Mouse (Mus musculus): Measurements from ENCODE around the gene Trpm6. TPM values are rescaled to one million over a fixed set of nuclear protein-coding genes. Genes with fewer than 3 reads are reported as not detected.

Trpm6 gene
- 0.01 and 0.05 TPM in 2 replicates for polyA plus RNA-seq (2015; fragmentation: Nextera tagmentation; extraction: Ambion mirVana)

DNA sequence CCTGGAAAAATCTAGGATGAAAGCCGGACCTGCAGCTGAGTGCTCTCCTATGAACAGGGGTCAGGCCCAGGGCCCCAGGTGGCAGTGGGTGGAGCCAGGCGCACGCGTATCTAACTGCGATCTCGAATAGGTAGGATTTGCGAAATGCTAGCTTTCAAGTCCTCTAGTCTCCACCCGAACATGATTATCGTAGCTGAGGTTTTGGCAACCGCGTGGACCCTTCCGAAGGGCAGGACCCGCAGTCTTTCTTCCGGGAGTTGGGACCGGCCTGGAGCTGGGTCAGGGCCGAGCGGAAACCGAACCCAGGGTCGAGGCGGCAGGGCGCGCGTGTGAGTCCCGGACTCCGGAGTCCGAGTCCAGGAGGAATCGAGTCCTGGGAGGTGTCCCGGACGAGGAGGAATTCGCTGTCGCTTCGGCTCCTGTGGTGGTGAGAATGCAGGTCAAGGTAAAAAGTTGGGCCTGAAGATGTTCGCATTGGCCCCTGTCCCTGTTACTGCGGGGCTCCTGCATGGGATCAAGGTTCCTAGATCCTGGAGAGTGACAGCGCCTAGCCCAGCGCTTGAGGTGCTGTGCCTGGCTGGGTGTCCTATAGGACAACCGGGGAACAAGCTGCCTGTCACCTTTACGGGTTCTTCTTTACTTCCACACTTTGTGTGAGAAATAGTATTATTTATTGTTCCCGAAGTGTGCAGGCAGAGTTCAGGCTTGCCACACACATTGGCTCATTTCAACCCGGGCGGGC lies at the start of gene Trpm6:
TSS of gene Trpm6 (plus strand) at position 386 of the 742 bp plus-strand sequence.
- Histone ChIP-seq H3K4me1 (replicated peaks; ENCODE audit: control insufficient read depth, insufficient read depth) (no peaks in the 10 kb centered on the region), H3K36me3 (ENCODE audit: control insufficient read depth, insufficient read depth, low read length) (no peaks in the 10 kb centered on the region), H3K4me2 (replicated peaks; ENCODE audit: low read depth) (peak within 1 kb of the TSS; percentile 72), H3K27me3 (ENCODE audit: control insufficient read depth, insufficient read depth, low read length) (no peaks in the 10 kb centered on the region), H3K9ac (ENCODE audit: low read length) (peak within 1 kb of the TSS; percentile 52; the same call in 1 of the 2 replicates), H3K27ac (replicated peaks) (no peak within 1 kb of the TSS), H3K9me3 (ENCODE audit: control insufficient read depth, low read length) (no peaks in the 10 kb centered on the region), H3K4me3 (ENCODE audit: low read depth, low read length) (peak within 1 kb of the TSS; percentile 36)
- ATAC-seq (ENCODE audit: low FRiP score, low TSS enrichment) (no peak; the same call in 1 of the 2 replicates), DNase-seq (ENCODE audit: low spot score) (no peak)
- WGBS: 7% methylated on average over 41 of the region's 41 CpGs
- no peak for TF ChIP-seq CTCF (IDR thresholded peaks at IDR 0.05; ENCODE audit: low read depth)

DNA sequence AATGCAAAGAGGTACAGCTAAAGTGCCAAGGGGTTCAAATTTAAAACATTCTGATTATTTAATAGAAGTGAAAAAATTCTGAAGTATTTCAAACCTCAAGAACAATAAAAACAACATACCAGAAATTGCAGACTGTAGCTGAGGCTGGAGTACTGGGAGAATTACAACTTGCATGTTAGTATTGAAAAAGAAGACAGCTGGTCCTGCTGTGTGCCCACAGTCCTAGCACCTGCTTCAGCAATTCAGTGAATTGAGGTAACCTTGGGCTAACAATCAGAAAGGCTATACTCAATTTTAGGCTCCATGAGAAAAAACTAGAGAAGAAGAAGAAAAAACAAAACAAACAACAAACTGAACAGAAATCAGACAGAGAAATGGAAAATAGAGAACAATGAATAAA lies 41.7 kb upstream of the Trpm6 start:
- no peaks in the 10 kb centered on the region for H3K27me3 ChIP-seq (ENCODE audit: control insufficient read depth, insufficient read depth, low read length)
- no peak overlapping the region for H3K9ac ChIP-seq (ENCODE audit: low read length)
- TF ChIP-seq EP300 (optimal IDR thresholded peaks at IDR 0.05) (no peak), CTCF (IDR thresholded peaks at IDR 0.05; ENCODE audit: low read depth) (no peak)
- H3K4me3 ChIP-seq (ENCODE audit: low read depth, low read length): no peak overlapping the region
- no peaks in the 10 kb centered on the region for H3K36me3 ChIP-seq (ENCODE audit: control insufficient read depth, insufficient read depth, low read length)
- no peak overlapping the region for H3K27ac ChIP-seq (replicated peaks)
- no peaks in the 10 kb centered on the region for H3K4me1 ChIP-seq (replicated peaks; ENCODE audit: control insufficient read depth, insufficient read depth)
- no peak for ATAC-seq (ENCODE audit: low FRiP score, low TSS enrichment)
- H3K9me3 ChIP-seq (ENCODE audit: control insufficient read depth, low read length): no peaks in the 10 kb centered on the region
- no peak overlapping the region for H3K4me2 ChIP-seq (replicated peaks; ENCODE audit: low read depth)
- no peak for DNase-seq (ENCODE audit: low spot score)

DNA sequence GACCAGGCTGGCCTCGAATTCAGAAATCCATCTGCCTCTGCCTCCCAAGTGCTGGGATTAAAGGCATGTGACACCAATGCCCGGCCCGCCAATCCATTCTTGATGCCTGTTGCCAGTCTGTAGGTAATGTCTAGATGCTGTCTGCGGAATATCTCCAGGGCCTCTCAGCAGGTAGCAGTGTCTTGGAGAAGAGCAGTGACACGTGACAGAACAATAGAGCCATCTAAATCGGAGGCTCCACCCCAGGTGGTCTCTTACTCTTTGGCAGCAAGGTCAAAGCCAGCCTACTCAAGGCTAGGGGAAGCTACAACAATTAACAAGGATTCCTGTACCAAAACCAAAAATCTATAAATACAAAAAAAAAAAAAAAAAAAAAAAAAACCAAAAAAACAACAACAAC lies 38.9 kb upstream of the Trpm6 start:
- 87% methylated on average over 6 of the region's 6 CpGs for WGBS

DNA sequence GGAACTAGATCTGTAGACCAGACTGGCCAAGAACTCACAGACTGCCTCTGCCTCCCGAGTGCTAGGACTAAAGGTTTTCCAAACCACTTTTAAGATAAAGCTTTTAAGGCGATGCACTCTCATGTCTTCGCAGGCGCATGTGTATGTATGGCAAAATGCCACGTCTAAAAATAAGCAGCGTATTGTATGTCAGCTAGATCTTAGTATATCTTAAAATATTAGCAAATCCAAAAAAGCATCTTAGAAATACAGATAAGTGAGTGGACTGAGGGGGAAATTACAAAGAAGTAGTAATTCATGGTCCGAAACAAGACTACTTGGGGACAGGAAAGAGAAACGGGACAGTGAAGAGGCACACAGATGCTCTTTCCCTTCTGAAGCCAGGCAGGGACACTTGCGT lies 38.2 kb upstream of the Trpm6 start:
- DNase-seq (ENCODE audit: low spot score) (no peak), ATAC-seq (ENCODE audit: low FRiP score, low TSS enrichment) (no peak)
- Histone ChIP-seq H3K4me2 (replicated peaks; ENCODE audit: low read depth) (no peak overlapping the region), H3K36me3 (ENCODE audit: control insufficient read depth, insufficient read depth, low read length) (no peaks in the 10 kb centered on the region), H3K4me3 (ENCODE audit: low read depth, low read length) (no peak overlapping the region), H3K9me3 (ENCODE audit: control insufficient read depth, low read length) (no peaks in the 10 kb centered on the region), H3K4me1 (replicated peaks; ENCODE audit: control insufficient read depth, insufficient read depth) (no peaks in the 10 kb centered on the region; the same call in 1 of the 2 replicates), H3K27ac (replicated peaks) (peak overlapping the region; percentile 96; the same call in 1 of the 2 replicates), H3K27me3 (ENCODE audit: control insufficient read depth, insufficient read depth, low read length) (no peaks in the 10 kb centered on the region), H3K9ac (ENCODE audit: low read length) (no peak overlapping the region)
- 61% methylated on average over 9 of the region's 9 CpGs for WGBS
- TF ChIP-seq EP300 (optimal IDR thresholded peaks at IDR 0.05) (no peak), CTCF (IDR thresholded peaks at IDR 0.05; ENCODE audit: low read depth) (no peak)

More for the DNA sequence above, 38.9 kb upstream of the Trpm6 start:
- ATAC-seq (ENCODE audit: low FRiP score, low TSS enrichment): no peak
- DNase-seq (ENCODE audit: low spot score): no peak
- Histone ChIP-seq H3K27me3 (ENCODE audit: control insufficient read depth, insufficient read depth, low read length) (no peaks in the 10 kb centered on the region), H3K27ac (replicated peaks) (no peak overlapping the region), H3K4me1 (replicated peaks; ENCODE audit: control insufficient read depth, insufficient read depth) (no peaks in the 10 kb centered on the region; the same call in 1 of the 2 replicates), H3K9me3 (ENCODE audit: control insufficient read depth, low read length) (no peaks in the 10 kb centered on the region), H3K4me3 (ENCODE audit: low read depth, low read length) (no peak overlapping the region), H3K9ac (ENCODE audit: low read length) (no peak overlapping the region), H3K4me2 (replicated peaks; ENCODE audit: low read depth) (no peak overlapping the region), H3K36me3 (ENCODE audit: control insufficient read depth, insufficient read depth, low read length) (no peaks in the 10 kb centered on the region)
- TF ChIP-seq CTCF (IDR thresholded peaks at IDR 0.05; ENCODE audit: low read depth): no peak
- no peak for TF ChIP-seq EP300 (optimal IDR thresholded peaks at IDR 0.05)

DNA sequence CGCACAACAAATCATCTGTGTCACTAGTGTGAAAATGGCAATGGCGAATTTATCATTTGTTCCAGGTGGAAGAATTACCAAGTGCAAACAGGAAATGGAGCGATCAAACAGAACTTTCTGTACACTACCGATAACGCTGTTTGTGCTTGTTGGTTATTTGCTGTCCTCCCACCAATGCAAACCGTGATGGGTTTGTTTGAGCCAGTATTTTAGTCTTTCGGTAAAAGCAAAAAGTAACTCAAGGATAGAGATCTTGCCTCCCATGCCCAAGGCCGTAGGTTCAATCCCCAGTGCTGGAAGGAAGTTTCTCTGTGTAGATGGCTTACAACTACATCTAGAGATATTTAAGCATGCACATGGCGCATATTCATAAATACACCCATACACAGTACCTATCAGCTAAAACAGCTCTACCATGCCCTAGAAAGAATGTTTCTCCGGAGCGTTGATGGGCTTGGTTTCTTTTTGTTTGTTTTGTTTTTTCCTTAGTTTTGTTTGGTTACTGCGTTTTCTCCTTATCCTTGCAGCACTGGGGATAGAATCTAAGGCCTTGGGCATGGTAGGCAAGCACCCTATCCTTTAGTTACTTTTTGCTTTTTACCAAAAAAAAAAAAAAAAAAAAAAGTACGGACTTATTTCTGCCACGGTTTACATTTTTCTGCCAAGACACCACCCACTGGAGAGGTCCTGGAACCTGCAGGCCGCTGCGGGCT lies 37.5 kb upstream of the Trpm6 start:
- TF ChIP-seq EP300 (optimal IDR thresholded peaks at IDR 0.05): no peak
- no peak for TF ChIP-seq CTCF (IDR thresholded peaks at IDR 0.05; ENCODE audit: low read depth)
- ATAC-seq (ENCODE audit: low FRiP score, low TSS enrichment) (no peak), DNase-seq (ENCODE audit: low spot score) (peak; percentile 18)
- WGBS: 43% methylated on average over 16 of the region's 16 CpGs
- no peaks in the 10 kb centered on the region; the same call in 1 of the 2 replicates for H3K4me1 ChIP-seq (replicated peaks; ENCODE audit: control insufficient read depth, insufficient read depth)
- peak overlapping the region; percentile 60 for H3K4me2 ChIP-seq (replicated peaks; ENCODE audit: low read depth)
- H3K36me3 ChIP-seq (ENCODE audit: control insufficient read depth, insufficient read depth, low read length): no peaks in the 10 kb centered on the region
- H3K27ac ChIP-seq (replicated peaks): peak overlapping the region; percentile 96
- H3K27me3 ChIP-seq (ENCODE audit: control insufficient read depth, insufficient read depth, low read length): no peaks in the 10 kb centered on the region
- H3K4me3 ChIP-seq (ENCODE audit: low read depth, low read length): peak overlapping the region; percentile 75
- H3K9ac ChIP-seq (ENCODE audit: low read length): peak overlapping the region; percentile 82
- no peaks in the 10 kb centered on the region for H3K9me3 ChIP-seq (ENCODE audit: control insufficient read depth, low read length)

Measured in stomach, postnatal 0 days (tissue).